Mouse (Mus musculus) embryonic fibroblast, embryonic 13.5 days (primary cell): ENCODE data around the gene Oas1d.

Source experiments
- CTCF ChIP-seq: IDR thresholded peaks from 2 replicates; pipeline ENCODE4 v1.5.1; 2011; ENCODE audit warnings: mild to moderate bottlenecking, control low read depth, low read length, moderate library complexity, borderline replicate concordance; ENCODE audit not compliant: insufficient read depth
- POLR2A ChIP-seq: IDR thresholded peaks from 2 replicates; pipeline ENCODE4 v1.6.1; 2011; ENCODE audit warnings: low read depth, mild to moderate bottlenecking, control low read depth, low read length, moderate library complexity

GRCm38 (mm10) chr5:120968799-120969198, 54.5 kb downstream of the Oas1d start:
- TF ChIP-seq CTCF = no peak
- no peak for TF ChIP-seq POLR2A
